Mouse (Mus musculus) left cerebral cortex, postnatal 36 days (tissue): ENCODE results near the gene Jup. TPM values are rescaled to one million over a fixed set of nuclear protein-coding genes. Genes with fewer than 3 reads are reported as not detected.
"Not testable (repeated sequence)": the region's sequence is repeated elsewhere in the genome, so short reads cannot be mapped to it uniquely, and the experiment has no call there.

Experiments
- DNase-seq, 2 experiments: peaks; one replicate each; pipeline ENCODE4 v3.0.0; 2021 to 2022; ENCODE audit warnings: low spot score in 2 of 2, mixed read lengths in 1 of 2
- intact Hi-C: fragments of 180-260 bp; cut with DNase I; formaldehyde crosslinking; loops from one replicate; pipeline ENCODE4 v1.15.1; 2025
- microRNA-seq: library from miRNA; unstranded; fragments of <30 nt; microRNA quantifications from one replicate; pipeline ENCODE4 v1.2.0, GENCODE M21; 2022
- total RNA-seq, 2 experiments: library from RNA; stranded (reverse); gene quantifications; 2 replicates each; pipeline ENCODE4 v1.2.3; 2021

Jup gene
- total RNA-seq, 2 experiments from 2014 or later = 44.1 to 49.2 TPM

GRCm38 (mm10) chr11:100327761-100328160 is 69.8 kb downstream of the Jup start:
- intact Hi-C loops = no loop called here
- DNase-seq = no peak

GRCm38 (mm10) chr11:100327316-100327715 is 70.2 kb downstream of the Jup start:
- no peak for DNase-seq
- intact Hi-C loops = no loop called here

GRCm38 (mm10) chr11:100325062-100325629 is 72.4 kb downstream of the Jup start:
- intact Hi-C loops = no loop called here
- DNase-seq = no peak

GRCm38 (mm10) chr11:100323578-100323977 is 74.0 kb downstream of the Jup start:
- DNase-seq = peak in 1 of 2 experiments; percentile 36
- intact Hi-C loops = loop anchor here (5.0 kb wide), 1 partner anchor 34 kb away; the partner anchor contains the start of gene Hap1

- intact Hi-C loops = loop anchor here (5.0 kb wide), 1 partner anchor 35 kb away; the partner anchor contains the start of gene Hap1
Measured at GRCm38 (mm10) chr11:100322591-100323258, 74.8 kb downstream of the Jup start.

GRCm38 (mm10) chr11:100321479-100322305 is 75.9 kb downstream of the Jup start:
- intact Hi-C loops = loop anchor here (5.0 kb wide), 1 partner anchor 36 kb away; the partner anchor contains the start of gene Hap1

More at GRCm38 (mm10) chr11:100322591-100323258, 74.8 kb downstream of the Jup start:
- DNase-seq = no peak

GRCm38 (mm10) chr11:100320701-100321410 is 76.7 kb downstream of the Jup start:
- intact Hi-C loops = loop anchor here (5.0 kb wide), 1 partner anchor 36 kb away; the partner anchor contains the start of gene Hap1
- DNase-seq = not testable (repeated sequence)

More at GRCm38 (mm10) chr11:100321479-100322305, 75.9 kb downstream of the Jup start:
- DNase-seq = not testable (repeated sequence)

- peak; percentile 91 for DNase-seq
- intact Hi-C loops = loop anchor here (5.0 kb wide), 1 partner anchor 37 kb away; the partner anchor contains the start of gene Hap1
Measured at GRCm38 (mm10) chr11:100320172-100320630, 77.4 kb downstream of the Jup start.

GRCm38 (mm10) chr11:100319492-100320171 is 77.9 kb downstream of the Jup start, which contains the start of gene Eif1:
Gene Eif1, plus strand, starts transcription at chr11:100319885.
- intact Hi-C loops = loop anchor here (5.0 kb wide), 1 partner anchor 38 kb away; the partner anchor contains the start of gene Hap1
- DNase-seq = peak; percentile 100

Small RNA genes within 50 kb of the gene (microRNA-seq; reads per million reads assigned to microRNA genes)
- not detected for gene Gm27374

Other genes starting within 250 kb of the Jup start
- not detected for gene Krt19, start 249.1 kb downstream of the Jup start, total RNA-seq
- 1 to 10 TPM; 2.0 to 4.0 TPM for gene Krt9, start 204.5 kb downstream of the Jup start, total RNA-seq
- gene Krt14, start 190.2 kb downstream of the Jup start, total RNA-seq = not detected
- not detected for gene Krt16, start 148.9 kb downstream of the Jup start, total RNA-seq
- not detected for gene Krt17, start 136.7 kb downstream of the Jup start, total RNA-seq
- not detected for gene Krt42, start 127.9 kb downstream of the Jup start, total RNA-seq
- 100 to 1,000 TPM; 712 to 762 TPM for gene Eif1, start 77.9 kb downstream of the Jup start, total RNA-seq
- gene Gast, start 63.4 kb downstream of the Jup start, total RNA-seq = not detected
- gene Hap1, start 41.6 kb downstream of the Jup start, total RNA-seq = 100 to 1,000 TPM in 1 of 2 experiments, 10 to 100 TPM in 1; 88.1 to 173 TPM
- 10 to 100 TPM in 1 of 2 experiments, 1 to 10 TPM in 1; 7.9 to 10.6 TPM for gene P3h4, start 17.1 kb upstream of the Jup start, total RNA-seq
- gene Fkbp10, start 17.9 kb upstream of the Jup start, total RNA-seq = 1 to 10 TPM; 5.3 to 6.6 TPM
- 10 to 100 TPM; 46.3 to 48.5 TPM for gene Nt5c3b, start 44.0 kb upstream of the Jup start, total RNA-seq
- gene Klhl10, start 44.2 kb upstream of the Jup start, total RNA-seq = 1 to 10 TPM in 1 of 2 experiments, under 1 TPM in 1; 0.77 to 1.1 TPM
- 10 to 100 TPM; 95.1 to 97.8 TPM for gene Klhl11, start 75.0 kb upstream of the Jup start, total RNA-seq
- gene Acly, start 130.2 kb upstream of the Jup start, total RNA-seq = 100 to 1,000 TPM; 117 to 123 TPM
- gene Ttc25, start 147.8 kb upstream of the Jup start, total RNA-seq = under 1 TPM; 0.32 to 0.86 TPM
- gene Cnp, start 177.1 kb upstream of the Jup start, total RNA-seq = 100 to 1,000 TPM; 167 to 298 TPM
- 10 to 100 TPM; 13.1 to 13.7 TPM for gene Nkiras2, start 221.5 kb upstream of the Jup start, total RNA-seq
- 100 to 1,000 TPM; 215 to 247 TPM for gene Dnajc7, start 222.4 kb upstream of the Jup start, total RNA-seq